Mouse (Mus musculus): ENCODE measurements around the gene Gm7137. TPM values are rescaled to one million over a fixed set of nuclear protein-coding genes. Genes with fewer than 3 reads are reported as not detected.
"Not testable (repeated sequence)": the region's sequence is repeated elsewhere in the genome, so short reads cannot be mapped to it uniquely, and the experiment has no call there.

Gene Gm7137
- total RNA-seq (2021) = not detected

- intact Hi-C loops (cut with DNase I) = not testable (repeated sequence)
- peak; percentile 13 to 21 for DNase-seq
Measured at GRCm38 (mm10) chr10:77787876-77788275, at the start of gene Gm7137. Gm7137 (minus strand) TSS chr10:77788200.

GRCm38 (mm10) chr10:77835647-77836046, 47.6 kb upstream of the Gm7137 start, which contains the start of gene Krtap10-10:
Krtap10-10 (plus strand) TSS chr10:77835947.
- DNase-seq = no peak
- intact Hi-C loops (cut with DNase I) = no loop called here

DNA sequence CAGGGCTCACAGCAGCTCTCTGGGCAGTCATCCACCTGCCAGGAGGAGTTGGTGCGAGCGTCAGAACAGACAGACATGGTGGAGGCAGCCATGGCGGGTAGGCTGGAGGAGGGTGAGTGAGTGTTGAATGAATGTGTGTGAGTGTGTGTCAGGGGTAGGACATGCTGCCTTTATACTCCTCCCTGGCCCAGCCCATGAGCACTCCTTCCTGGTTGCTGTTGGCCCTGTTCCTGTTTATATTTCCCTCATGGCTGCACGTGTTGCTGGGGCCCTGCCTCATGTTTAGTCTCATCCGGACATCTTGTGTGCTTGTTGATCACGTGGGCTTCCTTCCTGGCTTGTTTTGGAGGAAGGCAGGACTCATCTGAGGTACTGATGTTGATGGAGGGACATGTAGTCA, 39.0 kb upstream of the Gm7137 start, which contains the start of gene Krtap10-4:
TSS of gene Krtap10-4 (minus strand) at position 145 of the 400 bp plus-strand sequence.
- no peak for DNase-seq
- intact Hi-C loops (cut with DNase I) = no loop called here

- DNase-seq = no peak
- intact Hi-C loops (cut with DNase I) = loop anchor here (5.0 kb wide), 1 partner anchor 192 kb away; no protein-coding TSS in a partner anchor
Measured at GRCm38 (mm10) chr10:77819203-77819602, 31.2 kb upstream of the Gm7137 start.

GRCm38 (mm10) chr10:77818523-77818922, 30.5 kb upstream of the Gm7137 start:
- intact Hi-C loops (cut with DNase I) = loop anchor here (5.0 kb wide), 1 partner anchor 191 kb away; no protein-coding TSS in a partner anchor
- DNase-seq = no peak

GRCm38 (mm10) chr10:77815514-77815913, 27.5 kb upstream of the Gm7137 start:
- intact Hi-C loops (cut with DNase I) = loop anchor here (2.0 to 5.0 kb wide), 2 partner anchors 87 to 188 kb away; no protein-coding TSS in a partner anchor
- DNase-seq = peak; percentile 18 to 45

GRCm38 (mm10) chr10:77814382-77814781, 26.4 kb upstream of the Gm7137 start, which contains the start of gene Gm2696:
Gm2696 (plus strand) TSS chr10:77814682.
- no peak for DNase-seq
- intact Hi-C loops (cut with DNase I) = loop anchor here (2.0 kb wide), 1 partner anchor 86 kb away; no protein-coding TSS in a partner anchor

GRCm38 (mm10) chr10:77811743-77812142, 23.7 kb upstream of the Gm7137 start, which contains the start of gene Gm9507:
Gm9507 (minus strand) TSS chr10:77811843.
- intact Hi-C loops (cut with DNase I) = no loop called here
- no peak for DNase-seq

GRCm38 (mm10) chr10:77804095-77804494, 16.1 kb upstream of the Gm7137 start:
- intact Hi-C loops (cut with DNase I) = no loop called here
- no peak for DNase-seq

DNA sequence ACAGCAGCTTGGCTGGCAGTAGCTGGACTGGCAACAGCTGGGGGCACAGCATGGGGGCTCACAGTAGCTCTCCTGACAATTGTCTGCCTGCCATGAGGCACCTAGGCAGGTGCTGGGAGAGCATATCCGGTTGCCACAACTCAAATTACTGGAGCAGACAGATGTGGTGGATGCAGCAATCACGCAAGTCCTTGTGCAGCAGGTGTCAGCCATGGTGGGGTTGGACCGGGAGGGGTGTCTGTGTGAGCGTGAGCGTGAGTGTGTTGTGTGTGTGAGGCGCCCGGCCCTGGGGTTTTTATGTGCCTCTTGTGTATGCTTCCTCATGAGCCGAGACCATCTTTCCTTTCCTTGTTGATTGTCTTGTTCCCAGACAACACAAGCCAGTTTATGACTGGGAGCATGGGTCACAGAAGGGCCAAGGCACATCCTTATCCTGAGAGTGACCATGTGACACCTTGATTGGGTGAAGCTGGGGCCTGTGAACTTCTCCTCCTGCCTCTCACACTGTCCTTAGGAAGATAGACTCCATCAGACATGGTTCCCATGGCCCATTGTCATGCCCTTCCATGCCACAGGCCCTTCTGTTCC, 11.0 kb upstream of the Gm7137 start, which contains the start of gene Gm19668:
TSS of gene Gm19668 (minus strand) at position 213 of the 588 bp plus-strand sequence.
- DNase-seq = no peak
- intact Hi-C loops (cut with DNase I) = no loop called here

DNA sequence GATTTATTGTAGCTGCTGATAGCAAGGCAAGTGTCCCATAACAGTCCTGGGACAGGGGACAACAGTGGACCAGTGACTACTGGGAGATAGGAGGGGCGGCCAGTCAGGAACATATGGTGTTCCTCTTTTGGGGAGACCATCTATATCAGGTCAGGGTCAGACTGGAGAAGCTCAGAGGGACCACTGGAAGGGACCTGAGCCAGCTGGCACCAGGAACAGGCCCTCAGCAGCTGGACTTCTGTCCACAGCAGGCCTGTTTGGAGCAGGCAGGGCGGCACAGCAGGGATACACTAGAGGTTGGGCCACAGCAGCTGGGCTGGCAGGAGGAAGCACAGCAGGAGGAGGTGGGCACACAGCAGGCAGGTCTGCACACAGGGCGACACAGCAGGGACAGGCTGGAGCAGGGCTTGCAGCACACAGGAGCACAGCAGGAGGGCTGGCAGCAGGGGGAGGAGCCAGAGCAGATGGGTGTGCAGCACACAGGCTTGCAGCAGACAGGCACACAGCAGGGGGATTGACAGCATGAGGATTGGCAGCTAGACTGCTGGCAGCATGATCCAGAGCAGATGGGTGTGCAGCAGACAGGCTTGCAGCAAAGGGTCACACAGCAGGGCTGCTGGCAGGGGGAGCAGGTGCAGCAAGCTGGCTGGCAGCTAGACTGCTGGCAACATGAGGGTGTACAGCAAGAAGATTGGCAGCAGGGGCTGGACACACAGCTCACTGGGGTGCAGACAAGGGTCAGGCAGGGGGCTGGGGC, 10.3 kb upstream of the Gm7137 start:
- DNase-seq; intact Hi-C loops (cut with DNase I): not testable (repeated sequence)

- no peak for DNase-seq
- intact Hi-C loops (cut with DNase I) = no loop called here
Measured at GRCm38 (mm10) chr10:77797677-77798076, 9.7 kb upstream of the Gm7137 start.

DNA sequence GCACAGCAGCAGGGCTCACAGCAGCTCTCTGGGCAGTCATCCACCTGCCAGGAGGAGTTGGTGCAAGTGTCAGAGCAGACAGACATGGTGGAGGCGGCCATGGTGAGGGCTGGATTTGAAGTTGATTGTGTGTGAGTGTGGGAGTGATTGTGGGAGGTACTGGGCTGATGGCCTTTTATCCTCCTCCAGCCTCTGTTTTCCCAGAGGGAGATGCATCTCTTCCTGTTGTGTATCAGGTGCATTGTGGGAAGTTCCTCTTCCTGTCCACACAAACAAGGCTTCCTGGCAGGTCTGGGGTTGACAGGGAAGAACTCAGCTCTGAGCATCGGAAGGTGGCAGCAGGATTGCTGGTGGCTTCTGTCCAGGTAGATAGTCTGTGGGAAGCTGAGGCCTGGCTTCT, 7.0 kb upstream of the Gm7137 start, which contains the start of gene Gm9639:
TSS of gene Gm9639 (minus strand) at position 101 of the 400 bp plus-strand sequence.
- intact Hi-C loops (cut with DNase I) = no loop called here
- DNase-seq = no peak

DNA sequence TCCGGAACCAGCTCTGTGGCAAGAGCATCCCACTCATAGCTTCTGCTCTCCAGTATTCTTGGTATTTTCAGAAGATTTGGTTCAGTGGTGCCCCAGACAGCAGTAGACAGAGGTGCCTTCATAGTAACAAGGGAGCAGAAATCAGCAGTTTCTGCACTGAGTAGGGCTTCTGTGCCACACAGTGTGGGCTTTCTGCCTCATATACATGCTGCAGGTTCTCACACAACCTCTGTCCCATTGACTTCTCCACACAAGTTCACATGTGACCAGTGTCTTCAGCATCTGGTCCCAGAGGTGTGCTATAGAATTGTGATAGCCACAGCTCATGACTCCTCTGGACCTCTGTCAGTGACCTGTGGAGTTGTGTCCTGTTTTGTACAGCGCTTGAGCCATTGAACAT, 621 bp upstream of the Gm7137 start:
- DNase-seq = no peak
- intact Hi-C loops (cut with DNase I) = no loop called here

DNA sequence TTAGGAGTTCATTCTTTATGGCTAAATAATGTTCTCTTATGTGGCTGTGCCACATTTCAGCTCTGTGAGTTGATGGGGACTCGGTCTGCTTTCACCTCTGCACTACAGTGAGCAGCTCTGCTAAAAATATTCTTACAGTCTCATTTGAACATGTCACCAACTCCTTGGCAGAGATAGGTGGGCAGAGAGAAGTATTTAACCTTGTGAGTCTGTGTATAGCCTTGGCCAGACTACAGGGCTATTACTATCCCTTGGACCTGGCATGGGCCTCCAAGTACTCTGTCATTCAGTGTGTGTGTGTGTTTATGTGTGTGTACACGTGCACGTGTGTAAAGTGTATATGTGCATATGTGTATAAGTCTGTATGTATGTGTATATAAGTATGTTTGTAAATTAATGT, 4.6 kb downstream of the Gm7137 start:
- intact Hi-C loops (cut with DNase I); DNase-seq: not testable (repeated sequence)

DNA sequence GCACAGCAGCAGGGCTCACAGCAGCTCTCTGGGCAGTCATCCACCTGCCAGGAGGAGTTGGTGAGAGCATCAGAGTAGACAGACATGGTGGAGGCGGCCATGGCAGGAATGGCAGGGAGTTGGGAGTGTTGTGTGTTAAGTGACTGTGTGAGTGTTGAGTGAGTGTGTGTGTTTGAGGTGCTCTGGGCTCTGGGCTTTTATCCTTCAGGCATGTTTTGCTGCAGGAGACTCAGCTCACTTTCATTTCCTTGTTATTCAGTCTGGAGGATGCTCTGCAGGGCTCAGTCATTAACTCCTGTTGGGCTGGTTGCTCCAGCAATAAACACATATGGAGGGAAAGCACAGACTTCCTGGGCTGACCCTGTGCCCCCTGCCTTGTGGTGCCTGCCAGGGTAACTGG, 5.6 kb downstream of the Gm7137 start, which contains the start of gene Gm3250:
TSS of gene Gm3250 (minus strand) at position 101 of the 400 bp plus-strand sequence.
- intact Hi-C loops (cut with DNase I); DNase-seq: not testable (repeated sequence)

GRCm38 (mm10) chr10:77776844-77777243, 11.2 kb downstream of the Gm7137 start, which contains the start of gene Gm7138:
Gm7138 (minus strand) TSS chr10:77776944.
- DNase-seq; intact Hi-C loops (cut with DNase I): not testable (repeated sequence)

- DNase-seq; intact Hi-C loops (cut with DNase I): not testable (repeated sequence)
Measured at GRCm38 (mm10) chr10:77772142-77772541, 15.9 kb downstream of the Gm7137 start.

DNA sequence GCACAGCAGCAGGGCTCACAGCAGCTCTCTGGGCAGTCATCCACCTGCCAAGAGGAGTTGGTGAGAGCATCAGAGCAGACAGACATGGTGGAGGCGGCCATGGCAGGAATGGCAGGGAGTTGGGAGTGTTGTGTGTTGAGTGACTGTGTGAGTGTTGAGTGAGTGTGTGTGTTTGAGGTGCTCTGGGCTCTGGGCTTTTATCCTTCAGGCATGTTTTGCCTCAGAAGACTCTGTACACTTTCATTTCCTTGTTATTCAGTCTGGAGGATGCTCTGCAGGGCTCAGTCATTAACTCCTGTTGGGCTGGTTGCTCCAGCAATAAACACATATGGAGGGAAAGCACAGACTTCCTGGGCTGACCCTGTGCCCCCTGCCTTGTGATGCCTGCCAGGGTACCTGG, 16.8 kb downstream of the Gm7137 start, which contains the start of gene Gm3238:
TSS of gene Gm3238 (minus strand) at position 101 of the 400 bp plus-strand sequence.
- intact Hi-C loops (cut with DNase I); DNase-seq: not testable (repeated sequence)

DNA sequence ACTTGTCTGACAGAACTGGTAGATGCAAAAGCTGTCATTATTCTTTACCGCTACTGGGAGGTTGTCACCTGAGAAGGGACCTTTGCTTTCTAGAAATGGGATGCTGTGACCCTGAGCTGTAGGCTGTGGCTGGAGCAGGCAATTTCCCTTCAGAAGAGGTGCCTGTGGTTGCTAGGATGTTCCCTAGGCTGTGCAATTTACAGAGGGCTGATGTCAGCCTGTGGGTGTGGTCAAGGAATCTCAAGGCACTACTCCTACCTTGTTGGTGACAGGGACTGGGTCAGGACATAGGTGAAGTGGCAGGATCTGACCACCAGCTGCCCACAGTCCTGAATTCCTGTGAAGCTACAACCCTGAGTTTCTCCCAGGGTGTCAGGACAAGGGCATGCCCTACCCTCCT, 18.3 kb downstream of the Gm7137 start:
- no peak for DNase-seq
- intact Hi-C loops (cut with DNase I) = no loop called here

DNA sequence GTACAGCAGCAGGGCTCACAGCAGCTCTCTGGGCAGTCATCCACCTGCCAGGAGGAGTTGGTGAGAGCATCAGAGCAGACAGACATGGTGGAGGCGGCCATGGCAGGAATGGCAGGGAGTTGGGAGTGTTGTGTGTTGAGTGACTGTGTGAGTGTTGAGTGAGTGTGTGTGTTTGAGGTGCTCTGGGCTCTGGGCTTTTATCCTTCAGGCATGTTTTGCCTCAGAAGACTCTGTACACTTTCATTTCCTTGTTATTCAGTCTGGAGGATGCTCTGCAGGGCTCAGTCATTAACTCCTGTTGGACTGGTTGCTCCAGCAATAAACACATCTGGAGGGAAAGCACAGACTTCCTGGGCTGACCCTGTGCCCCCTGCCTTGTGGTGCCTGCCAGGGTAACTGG, 28.4 kb downstream of the Gm7137 start, which contains the start of gene Gm3233:
TSS of gene Gm3233 (minus strand) at position 101 of the 400 bp plus-strand sequence.
- intact Hi-C loops (cut with DNase I); DNase-seq: not testable (repeated sequence)
